Mouse (Mus musculus) brown adipose tissue, adult 24 weeks (tissue): ENCODE measurements around the gene Gnb1l. TPM values are rescaled to one million over a fixed set of nuclear protein-coding genes. Genes with fewer than 3 reads are reported as not detected.
A peak's percentile ranks its signal among the peaks of the same experiment; 100 is the strongest.

Experiments
- H3K27ac ChIP-seq: fragments of 200-500 bp; replicated peaks from 2 replicates; pipeline ENCODE4 v1.5.1; 2012; ENCODE audit warnings: low read depth, mild to moderate bottlenecking, low read length
- H3K4me1 ChIP-seq: fragments of 200-500 bp; 2 replicates; pipeline ENCODE4 v1.6.1; 2012; ENCODE audit warnings: low read length, mixed read lengths; ENCODE audit not compliant: control insufficient read depth, insufficient read depth, insufficient read length
- H3K4me3 ChIP-seq: fragments of 200-500 bp; 2 replicates; pipeline ENCODE4 v1.5.1; 2012; ENCODE audit warnings: low read depth, mild to moderate bottlenecking, low read length, moderate library complexity; ENCODE audit not compliant: insufficient read depth
- polyA plus RNA-seq: library from polyadenylated mRNA; stranded (reverse); fragments of >200 nt; gene quantifications from 2 replicates; pipeline ENCODE4 v1.2.4, GENCODE M21; 2012; ENCODE audit not compliant: missing spikeins, insufficient read depth, insufficient read length

The Gnb1l gene
- polyA plus RNA-seq, 1 experiment = 4.3 TPM

DNA sequence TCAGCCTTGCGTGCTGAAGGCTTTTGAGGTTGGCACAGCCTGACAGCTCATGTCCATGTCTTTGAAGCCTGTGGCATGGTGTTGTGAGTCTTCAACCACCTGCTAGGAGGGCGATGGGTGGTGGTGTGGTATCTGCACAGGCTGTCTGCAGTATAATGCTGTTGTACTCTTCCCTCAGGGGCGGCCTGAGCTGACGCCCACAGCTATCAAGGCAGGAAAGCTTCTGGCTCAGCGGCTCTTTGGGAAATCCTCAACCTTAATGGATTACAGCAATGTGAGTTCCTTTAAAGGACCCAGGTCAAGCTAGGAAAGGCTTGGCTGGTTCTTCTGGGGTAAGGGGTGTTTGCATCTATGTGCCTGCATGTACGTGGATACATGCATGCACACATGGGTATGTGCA, 26.5 kb upstream of the Gnb1l start:
- no peak overlapping the region for H3K27ac ChIP-seq
- H3K4me1 ChIP-seq = no peaks in the 10 kb centered on the region
- no peak overlapping the region for H3K4me3 ChIP-seq

DNA sequence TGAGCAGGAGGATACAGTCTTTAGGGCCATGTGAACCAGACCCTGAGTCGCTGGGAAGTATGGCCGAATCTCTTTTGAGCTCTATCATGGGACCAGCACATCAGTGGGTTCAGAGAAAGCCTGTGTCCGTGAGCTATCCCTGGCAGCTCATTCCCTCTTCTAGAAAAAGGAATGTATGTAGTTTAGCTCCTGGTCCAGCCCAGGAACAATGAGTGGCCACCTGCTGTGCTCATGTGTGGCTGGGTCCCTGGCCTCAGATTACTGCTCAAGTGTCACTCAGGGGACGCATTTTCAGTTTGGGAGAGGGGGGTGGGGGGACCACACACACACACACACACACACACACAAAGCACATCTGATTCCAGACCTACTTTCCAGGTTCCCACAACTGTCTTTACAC, 26.1 kb upstream of the Gnb1l start:
- Histone ChIP-seq H3K4me3 (no peak overlapping the region), H3K4me1 (no peaks in the 10 kb centered on the region), H3K27ac (no peak overlapping the region)

DNA sequence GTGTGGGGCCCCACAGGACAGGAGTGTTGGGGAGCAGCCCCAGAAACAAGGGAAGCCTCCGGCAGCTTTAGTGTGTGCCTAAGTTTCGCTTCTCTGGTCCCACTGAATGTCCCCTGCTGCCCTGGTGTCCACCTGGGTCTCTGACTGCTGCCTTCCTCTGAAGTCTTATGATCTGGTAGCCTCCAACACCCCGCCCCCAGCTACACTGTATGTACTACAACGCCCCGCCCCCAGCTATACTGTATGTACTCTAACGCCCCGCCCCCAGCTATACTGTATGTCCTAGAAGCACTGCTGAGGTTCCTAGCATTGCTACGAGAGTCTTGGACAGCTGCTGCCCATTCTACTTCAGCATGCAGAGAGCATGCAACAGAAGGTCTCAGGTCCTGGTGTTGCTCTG, 25.5 kb upstream of the Gnb1l start:
- Histone ChIP-seq H3K4me3 (no peak overlapping the region), H3K4me1 (no peaks in the 10 kb centered on the region), H3K27ac (no peak overlapping the region)

DNA sequence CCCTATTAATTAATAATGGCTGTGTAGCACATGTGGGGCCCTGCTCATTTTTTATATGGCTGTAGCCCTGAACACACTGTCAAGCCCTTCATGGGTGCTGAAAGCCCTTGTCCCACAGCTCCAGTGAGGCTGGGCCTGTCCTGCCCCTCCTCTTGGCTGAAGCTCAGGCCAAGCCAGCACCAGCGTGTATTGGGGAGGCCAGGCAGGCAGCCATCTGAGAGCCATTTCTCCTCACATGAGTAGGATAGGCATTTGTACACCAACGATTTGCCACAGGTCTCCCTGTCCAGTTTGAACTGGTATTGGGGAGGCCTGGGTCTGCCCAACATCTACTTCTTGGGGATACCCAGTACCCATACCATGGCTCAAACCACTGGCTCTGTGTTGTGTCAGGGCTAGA, 24.5 kb upstream of the Gnb1l start:
- H3K27ac ChIP-seq = no peak overlapping the region
- H3K4me3 ChIP-seq = no peak overlapping the region
- H3K4me1 ChIP-seq = no peaks in the 10 kb centered on the region

DNA sequence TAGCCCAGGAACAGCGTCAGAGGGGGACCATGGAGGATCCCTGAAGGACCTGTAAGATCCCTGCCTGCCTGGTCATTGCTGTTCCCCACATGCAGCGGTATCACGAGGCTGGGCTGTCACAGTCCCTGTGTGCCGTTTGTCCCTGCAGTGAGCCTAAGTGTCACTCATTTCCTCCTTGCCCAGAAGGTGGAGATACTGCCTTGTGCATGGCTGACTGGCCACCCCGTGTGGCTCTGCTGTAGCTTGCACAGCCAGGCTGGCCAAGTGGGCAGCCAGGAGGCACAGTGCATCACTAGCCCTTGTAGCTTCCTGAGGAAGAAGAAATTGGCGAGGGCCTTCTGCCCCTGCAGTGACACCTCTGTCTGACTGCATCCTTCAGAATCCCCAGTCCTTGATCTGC, 20.5 kb upstream of the Gnb1l start:
- Histone ChIP-seq H3K27ac (no peak overlapping the region), H3K4me3 (no peak overlapping the region), H3K4me1 (no peaks in the 10 kb centered on the region)

DNA sequence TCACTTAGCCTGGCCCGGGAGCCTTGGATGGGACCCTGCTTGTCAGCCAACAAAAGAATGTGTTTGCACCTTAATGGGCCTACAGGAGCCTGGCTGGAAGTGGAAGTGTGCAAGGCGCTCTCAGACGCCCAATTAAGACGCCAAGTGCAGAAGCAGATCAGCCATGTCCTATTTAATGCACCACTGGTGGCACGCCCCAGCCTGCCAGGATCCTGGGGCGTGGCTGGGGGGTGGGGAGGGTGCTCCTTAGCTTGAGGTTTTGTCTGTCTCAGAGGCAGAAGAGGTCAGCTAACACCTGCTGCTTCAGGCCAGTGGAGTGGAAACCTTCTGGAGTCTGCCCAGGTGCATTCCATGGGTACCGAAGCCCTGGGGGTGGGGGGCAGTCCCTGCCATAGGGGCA, 18.8 kb upstream of the Gnb1l start:
- Histone ChIP-seq H3K27ac (no peak overlapping the region), H3K4me1 (no peaks in the 10 kb centered on the region), H3K4me3 (no peak overlapping the region)

DNA sequence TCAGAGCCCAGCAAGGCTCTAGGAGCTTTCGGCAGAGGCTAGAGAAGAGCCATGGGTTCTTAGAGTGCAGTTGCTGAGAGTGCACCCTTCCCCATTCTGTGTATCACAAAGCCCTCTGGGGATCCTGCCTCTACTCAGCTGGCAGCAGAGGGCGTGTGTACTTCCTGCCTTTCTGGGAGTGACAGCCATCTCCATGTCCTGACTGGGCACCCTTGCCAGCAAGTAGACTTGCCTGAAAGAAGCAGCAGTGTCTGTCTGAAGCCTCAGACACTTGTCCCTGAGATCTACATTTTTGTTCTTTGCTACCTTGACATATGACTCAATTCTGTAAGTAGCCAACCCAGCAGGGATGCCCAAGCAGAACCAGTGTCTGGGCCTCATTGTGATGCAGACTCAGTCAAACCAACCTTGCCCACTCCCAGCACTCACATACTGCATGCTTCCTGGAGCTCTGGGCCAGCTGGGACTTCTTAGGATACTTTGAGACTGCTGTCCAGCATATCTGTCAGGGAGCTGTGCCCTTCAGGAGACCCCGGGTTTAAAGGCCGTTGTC, 17.5 kb upstream of the Gnb1l start:
- H3K27ac ChIP-seq = no peak overlapping the region
- no peaks in the 10 kb centered on the region for H3K4me1 ChIP-seq
- no peak overlapping the region for H3K4me3 ChIP-seq

DNA sequence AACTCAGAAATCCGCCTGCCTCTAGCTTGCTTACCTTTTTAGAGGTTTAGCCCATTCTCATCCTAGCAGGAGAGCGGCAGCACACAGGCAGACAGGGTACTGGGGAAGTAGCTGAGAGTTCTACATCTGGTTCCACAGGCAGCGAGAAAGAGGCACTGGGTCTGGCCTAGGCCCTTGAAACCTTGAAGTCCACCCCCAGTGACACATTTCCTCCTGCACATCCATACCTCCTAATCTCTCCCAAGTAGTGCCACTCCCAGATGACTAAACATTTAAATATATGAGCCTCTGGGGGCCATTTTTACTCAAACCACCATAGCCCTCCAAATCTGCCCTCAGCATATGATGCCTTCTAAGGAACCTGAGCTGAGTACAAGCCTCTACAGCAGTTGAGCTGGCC, 16.1 kb upstream of the Gnb1l start:
- Histone ChIP-seq H3K27ac (no peak overlapping the region), H3K4me3 (no peak overlapping the region), H3K4me1 (no peaks in the 10 kb centered on the region)

DNA sequence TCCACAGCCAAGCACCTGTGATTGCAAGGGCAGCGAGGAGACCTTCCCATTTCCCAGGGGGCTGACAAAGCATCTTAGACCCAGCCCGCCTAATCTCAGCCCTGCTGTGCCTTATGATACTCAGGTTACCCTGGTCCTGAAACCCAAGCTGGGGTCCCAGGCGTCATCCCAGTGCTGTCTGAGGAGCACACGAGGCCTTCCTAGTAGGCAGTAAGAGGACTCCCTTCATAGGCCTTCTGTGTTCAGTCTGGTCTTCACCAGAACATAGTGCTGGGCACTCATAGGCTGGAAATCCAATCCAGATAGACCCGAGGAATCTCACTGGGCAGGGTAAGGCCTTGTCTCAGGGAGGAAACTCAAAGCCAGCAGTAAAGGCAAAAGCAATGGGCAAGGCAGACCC, 14.7 kb upstream of the Gnb1l start:
- H3K27ac ChIP-seq = no peak overlapping the region
- H3K4me3 ChIP-seq = no peak overlapping the region
- H3K4me1 ChIP-seq = no peaks in the 10 kb centered on the region

DNA sequence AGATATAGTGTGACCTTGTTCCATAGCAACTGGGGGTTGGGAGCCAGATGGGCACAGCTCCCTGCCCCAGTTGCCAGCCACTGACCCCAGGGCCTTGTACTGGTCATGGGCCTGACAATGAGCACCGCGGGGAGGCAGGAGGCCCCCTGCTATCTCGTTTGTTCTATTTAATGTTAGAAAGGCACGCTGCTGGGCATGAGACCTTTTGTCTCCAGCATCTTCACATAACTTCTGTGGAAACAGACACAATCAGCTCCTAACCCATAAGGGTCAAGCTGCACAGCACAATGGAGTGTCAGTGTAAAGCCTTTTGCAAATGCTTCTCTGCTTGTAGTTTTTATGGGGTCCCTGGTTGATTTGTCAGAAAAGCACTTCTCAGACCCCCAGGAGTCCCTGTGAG, 14.1 kb upstream of the Gnb1l start:
- H3K27ac ChIP-seq = no peak overlapping the region
- no peak overlapping the region for H3K4me3 ChIP-seq
- H3K4me1 ChIP-seq = no peaks in the 10 kb centered on the region

DNA sequence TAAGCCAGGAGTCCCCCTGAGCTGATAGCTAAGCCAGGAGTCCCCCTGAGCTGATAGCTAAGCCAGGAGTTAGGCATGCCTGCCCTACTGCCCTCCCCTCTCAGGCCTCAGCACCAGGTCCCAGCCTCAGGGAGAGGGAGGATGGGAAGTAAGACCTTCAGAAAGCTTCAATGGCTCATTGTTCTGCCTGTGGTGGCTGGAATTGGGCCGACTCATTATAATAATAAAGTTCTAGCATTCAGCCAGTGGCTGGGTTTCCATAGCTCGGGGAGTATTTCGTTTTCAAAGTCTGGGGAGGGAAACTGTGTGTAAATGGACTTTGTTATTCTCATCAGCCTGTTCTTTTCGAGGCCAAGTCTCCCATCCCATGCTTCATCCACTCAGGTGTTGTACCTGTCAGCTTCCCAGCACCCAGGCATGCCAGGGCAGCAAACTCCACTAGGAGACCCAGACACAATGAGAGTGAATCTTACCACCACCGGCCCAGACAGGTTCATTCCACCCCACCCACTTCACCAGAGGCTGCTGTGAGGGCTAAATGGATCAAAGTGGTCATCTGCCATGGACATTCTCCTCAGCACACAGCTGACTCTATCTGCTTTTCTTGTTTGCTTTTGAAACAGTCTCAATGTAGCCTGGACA, 13.6 kb upstream of the Gnb1l start:
- Histone ChIP-seq H3K4me1 (no peaks in the 10 kb centered on the region), H3K27ac (no peak overlapping the region), H3K4me3 (no peak overlapping the region)

DNA sequence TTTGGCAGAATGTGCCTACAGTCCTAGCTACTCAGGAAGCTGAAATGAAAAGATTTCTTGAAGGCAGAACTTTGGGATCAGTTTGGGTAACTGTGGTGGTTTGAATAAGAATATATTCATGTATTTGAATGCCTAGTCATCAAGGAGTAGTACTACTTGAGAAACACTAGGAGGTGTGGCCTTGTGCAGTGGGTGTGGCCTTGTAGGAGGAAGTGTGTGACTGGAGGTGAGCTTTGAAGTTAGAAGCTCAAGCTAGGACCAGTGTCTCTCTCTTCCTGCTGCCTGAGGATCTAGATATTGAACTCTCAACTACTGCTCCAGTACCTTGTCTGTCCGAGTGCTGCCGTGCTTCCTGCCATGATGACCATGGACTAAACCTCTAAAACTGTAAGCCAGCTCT, 12.4 kb upstream of the Gnb1l start:
- Histone ChIP-seq H3K27ac (no peak overlapping the region), H3K4me3 (no peak overlapping the region), H3K4me1 (no peaks in the 10 kb centered on the region)

DNA sequence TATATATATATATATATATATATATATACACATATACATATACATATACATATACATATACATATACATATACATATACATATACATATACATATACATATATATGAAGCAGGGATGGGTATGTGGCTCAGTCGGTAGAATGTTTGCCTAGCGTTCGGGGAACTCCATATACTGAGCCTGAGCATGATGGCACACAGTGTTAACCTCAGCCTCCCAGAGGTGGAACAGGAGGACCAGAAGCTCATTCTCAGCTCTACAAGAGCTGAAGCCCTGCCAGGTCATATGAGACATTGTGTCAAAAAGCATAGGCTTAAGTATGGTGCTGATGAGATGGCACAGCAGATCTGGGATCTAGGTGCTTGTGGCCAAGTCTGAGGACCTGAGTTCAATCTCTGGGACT, 8.2 kb upstream of the Gnb1l start:
- H3K4me1 ChIP-seq = no peaks in the 10 kb centered on the region
- H3K4me3 ChIP-seq = no peak overlapping the region
- H3K27ac ChIP-seq = no peak overlapping the region

DNA sequence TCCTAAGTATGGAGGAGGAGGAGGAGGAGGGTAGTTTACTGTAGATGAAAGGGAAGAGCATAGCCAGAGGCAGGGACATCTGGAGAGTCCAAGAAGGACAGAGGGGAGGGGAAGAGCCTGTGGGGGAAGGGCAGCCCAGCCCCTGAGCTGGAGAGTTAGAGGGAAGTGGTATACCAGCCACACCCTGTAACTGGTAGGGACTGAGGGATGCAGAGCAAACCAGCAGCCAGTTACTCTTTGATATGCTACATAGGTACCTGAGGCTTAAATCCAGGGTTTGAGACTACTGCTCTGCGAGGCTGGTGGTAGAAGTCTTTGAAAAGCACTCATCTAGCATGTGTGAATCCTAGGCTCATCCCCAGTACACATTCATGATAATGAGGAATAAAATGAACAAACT, 7.6 kb upstream of the Gnb1l start:
- no peak overlapping the region for H3K4me3 ChIP-seq
- no peaks in the 10 kb centered on the region for H3K4me1 ChIP-seq
- H3K27ac ChIP-seq = no peak overlapping the region

DNA sequence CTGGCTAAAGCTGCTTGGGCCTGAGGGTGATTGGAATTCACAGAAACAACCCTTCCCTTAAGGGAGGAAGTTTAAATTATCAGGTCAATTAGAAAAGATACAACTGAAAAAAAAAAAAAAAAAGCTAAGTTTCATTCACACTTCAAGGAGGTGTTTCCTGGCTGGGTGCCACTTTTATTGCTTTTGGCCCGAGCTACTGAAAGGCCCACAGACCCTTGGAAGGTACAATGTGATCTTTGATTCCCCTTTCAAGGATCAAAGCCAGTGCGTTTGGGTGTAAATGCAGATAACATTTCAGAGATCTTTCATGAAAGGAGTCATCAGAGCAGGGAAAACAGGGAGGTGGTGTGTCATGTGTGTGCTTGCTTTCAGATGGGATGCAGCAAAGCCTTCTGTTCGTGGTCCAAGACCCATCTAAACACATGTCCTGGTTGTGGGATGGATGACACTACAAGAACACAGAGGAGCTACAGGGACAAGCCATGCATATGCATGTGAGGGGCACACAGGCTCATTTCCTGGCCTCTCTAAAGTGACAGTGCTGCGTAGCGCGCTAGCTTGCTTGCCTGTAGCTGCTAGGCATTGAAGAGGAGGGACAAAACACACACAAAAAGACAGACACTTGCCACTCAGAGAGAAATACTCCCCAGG, 523 bp upstream of the Gnb1l start:
- peak overlapping the region; percentile 49 for H3K27ac ChIP-seq
- H3K4me3 ChIP-seq = peak overlapping the region; percentile 88
- peaks cover 4% of the 10 kb centered on the region; the same call in 1 of the 2 replicates for H3K4me1 ChIP-seq

DNA sequence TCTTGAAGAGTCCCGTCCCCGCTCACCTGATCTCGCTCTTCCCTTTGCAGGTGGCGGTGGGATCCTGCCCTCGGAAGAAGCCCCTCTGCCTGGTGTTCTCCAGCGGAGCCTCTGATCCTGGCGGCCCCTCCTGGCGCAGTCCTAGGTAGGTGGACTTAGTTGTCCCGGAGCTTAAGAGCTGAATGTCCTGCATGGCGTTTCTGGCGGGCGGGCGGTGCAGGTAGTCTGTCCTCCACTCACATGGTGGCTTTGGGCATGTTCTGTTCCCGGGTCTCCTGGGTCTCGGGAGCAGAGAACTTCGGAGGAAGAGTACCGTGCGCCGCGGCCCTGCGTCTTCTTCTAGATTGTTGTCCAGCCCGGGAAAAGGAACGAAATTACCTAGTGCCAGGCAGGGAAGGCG, 483 bp downstream of the Gnb1l start:
- Histone ChIP-seq H3K4me3 (peak overlapping the region; percentile 88), H3K4me1 (peaks cover 4% of the 10 kb centered on the region; the same call in 1 of the 2 replicates), H3K27ac (no peak overlapping the region)
